Mouse (Mus musculus): ENCODE results near the gene Ndufs7.

DNA sequence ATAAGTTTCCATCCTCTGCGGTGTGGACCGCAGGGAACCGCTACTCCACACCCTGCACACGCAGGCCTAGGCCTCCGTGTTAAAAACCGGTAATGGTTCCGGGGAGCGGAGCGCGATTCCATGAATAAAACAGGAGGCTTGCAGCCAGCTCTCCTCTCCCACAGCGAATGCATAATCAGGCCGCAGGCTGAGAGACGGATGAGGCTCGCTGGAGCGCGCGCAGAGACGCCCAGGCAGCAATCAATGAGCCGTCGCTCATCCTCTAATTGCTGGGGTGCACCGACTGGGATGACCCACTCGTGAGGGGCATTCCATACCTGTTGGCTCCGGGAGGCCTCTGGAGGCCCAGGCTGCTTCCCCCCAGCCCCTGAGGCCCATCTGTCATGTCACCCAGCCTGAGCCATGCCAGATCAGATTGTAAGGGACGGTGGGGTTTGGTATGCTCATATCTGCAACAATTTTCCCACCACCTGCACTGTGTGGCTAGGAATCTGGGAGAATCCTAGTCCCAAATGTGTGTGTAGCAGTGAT is 40.0 kb upstream of the Ndufs7 start:
- TF ChIP-seq CTCF (IDR thresholded peaks at IDR 0.05; ENCODE audit: borderline replicate concordance, control insufficient read depth, extremely low read depth, insufficient read depth, low read length, poor library complexity) (no peak), POLR2A (IDR thresholded peaks at IDR 0.05; ENCODE audit: control insufficient read depth, extremely low read depth, insufficient read depth, low read length, poor library complexity) (no peak)

All from thymus, adult 2 months (tissue).